Mouse (Mus musculus) lung, adult 2 months (tissue): Measurements from ENCODE around the gene Zfp69.

ENCODE experiments used
- CTCF ChIP-seq: fragments of 200-500 bp; IDR thresholded peaks from 2 replicates; pipeline ENCODE4 v1.5.1; 2011; ENCODE audit warnings: mild to moderate bottlenecking, low read length, control low read depth; ENCODE audit not compliant: insufficient read depth
- POLR2A ChIP-seq: fragments of 200-500 bp; IDR thresholded peaks from 2 replicates; pipeline ENCODE4 v1.6.1; 2011; ENCODE audit warnings: low read depth, mild to moderate bottlenecking, control low read depth, low read length, borderline replicate concordance; ENCODE audit errors: extremely low read depth

DNA sequence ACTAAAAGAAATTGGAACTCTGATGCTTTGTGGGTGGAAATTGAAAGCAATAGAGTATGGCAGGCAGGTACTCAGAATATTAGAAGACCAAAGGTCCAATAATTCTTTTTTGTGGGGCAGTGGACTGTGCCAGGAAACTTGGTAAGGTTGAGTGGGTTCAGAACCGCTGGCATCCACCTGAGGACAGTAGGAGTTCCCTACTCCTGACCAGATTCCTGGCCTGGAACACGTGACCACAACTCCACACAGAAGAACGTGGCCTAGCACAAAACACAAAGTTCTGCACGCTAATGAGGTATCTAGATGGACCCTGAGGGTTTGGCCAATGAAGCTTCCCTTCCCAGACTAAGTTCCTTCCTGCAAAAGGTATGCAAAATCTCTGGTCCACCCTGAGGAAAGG, 38.6 kb downstream of the Zfp69 start:
- TF ChIP-seq CTCF: no peak
- no peak for TF ChIP-seq POLR2A
